Mouse (Mus musculus) myocyte (in vitro differentiated cells): Measurements from ENCODE around the gene Prdm9.

ENCODE experiments used
- CEBPB ChIP-seq: IDR thresholded peaks from 2 replicates; pipeline ENCODE4 v1.6.1; 2011; ENCODE audit warnings: mild to moderate bottlenecking, moderate library complexity; ENCODE audit not compliant: poor library complexity, insufficient read depth, severe bottlenecking
- E2F4 ChIP-seq: IDR thresholded peaks from one replicate; pipeline ENCODE4 v1.6.1; 2011; ENCODE audit warnings: mild to moderate bottlenecking, control low read depth, moderate library complexity; ENCODE audit not compliant: insufficient read depth
- MAX ChIP-seq: IDR thresholded peaks from one replicate; pipeline ENCODE4 v1.6.1; 2011; ENCODE audit warnings: low read depth, mild to moderate bottlenecking, control low read depth
- MYOD1 ChIP-seq, 3 experiments: IDR thresholded peaks; one replicate each; pipeline ENCODE4 v1.6.1; 2011; ENCODE audit warnings: control low read depth in 2 of 3, low read depth in 2 of 3, mild to moderate bottlenecking in 2 of 3, moderate library complexity in 1 of 3; ENCODE audit not compliant: insufficient read length in 2 of 3, control insufficient read depth in 1 of 3
- MYOG ChIP-seq, 3 experiments: IDR thresholded peaks; one replicate each; pipeline ENCODE4 v1.6.1; 2011; ENCODE audit warnings: control low read depth in 2 of 3, low read depth in 2 of 3, mild to moderate bottlenecking in 2 of 3; ENCODE audit not compliant: insufficient read length in 2 of 3, control insufficient read depth in 1 of 3, insufficient read depth in 1 of 3
- POLR2A ChIP-seq: IDR thresholded peaks from one replicate; pipeline ENCODE4 v1.6.1; 2011; ENCODE audit warnings: low read depth, mild to moderate bottlenecking, control low read depth, moderate library complexity; ENCODE audit not compliant: insufficient read length
- POLR2AphosphoS2 ChIP-seq: IDR thresholded peaks from one replicate; pipeline ENCODE4 v1.6.1; 2011; ENCODE audit warnings: low read depth, control low read depth; ENCODE audit not compliant: insufficient read length
- SRF ChIP-seq: IDR thresholded peaks from one replicate; pipeline ENCODE4 v1.6.1; 2011; ENCODE audit warnings: low read depth; ENCODE audit not compliant: control insufficient read depth, insufficient read length
- TCF12 ChIP-seq: IDR thresholded peaks from one replicate; pipeline ENCODE4 v1.6.1; 2011; ENCODE audit warnings: mild to moderate bottlenecking, control low read depth; ENCODE audit not compliant: poor library complexity, insufficient read depth, severe bottlenecking
- TCF3 ChIP-seq: IDR thresholded peaks from one replicate; pipeline ENCODE4 v1.6.1; 2011; ENCODE audit warnings: low read depth, control low read depth; ENCODE audit not compliant: insufficient read length
- USF1 ChIP-seq: IDR thresholded peaks from one replicate; pipeline ENCODE4 v1.6.1; 2011; ENCODE audit warnings: low read depth, mild to moderate bottlenecking, control low read depth, moderate library complexity

DNA sequence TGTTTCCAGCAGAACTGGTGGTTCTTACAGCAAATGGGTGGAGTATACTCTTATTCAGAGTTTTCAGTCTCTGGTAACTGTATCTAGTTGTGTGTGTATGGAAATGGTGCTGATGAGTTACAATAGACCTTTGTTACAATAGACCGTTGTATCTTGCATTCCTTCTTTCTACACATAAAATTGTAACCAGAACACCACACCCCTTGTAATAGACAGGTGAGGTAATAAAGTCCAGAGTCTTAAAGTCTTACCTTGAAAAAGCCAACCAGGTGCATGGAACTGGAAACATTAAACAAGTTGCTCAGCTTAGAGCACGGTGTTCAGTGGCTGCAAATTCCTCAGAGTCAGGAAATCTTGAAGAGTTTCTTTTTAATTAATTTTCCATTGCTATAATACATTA is 24.0 kb upstream of the Prdm9 start:
- TF ChIP-seq POLR2A (no peak), MAX (no peak), TCF12 (no peak), CEBPB (no peak), POLR2AphosphoS2 (no peak), E2F4 (no peak), USF1 (no peak), MYOG (IDR thresholded peaks at IDR 0.05; ENCODE audit: control insufficient read depth in 1 of 3, insufficient read depth in 1 of 3, insufficient read length in 2 of 3, low read depth in 2 of 3) (no peak), MYOD1 (IDR thresholded peaks at IDR 0.05; ENCODE audit: control insufficient read depth in 1 of 3, insufficient read length in 2 of 3, low read depth in 2 of 3) (no peak), TCF3 (no peak), SRF (no peak)
